Mouse (Mus musculus): ENCODE data around the gene Mn1. TPM values are rescaled to one million over a fixed set of nuclear protein-coding genes. Genes with fewer than 3 reads are reported as not detected.
A peak's percentile ranks its signal among the peaks of the same experiment; 100 is the strongest.

The Mn1 gene
- total and polyA plus RNA-seq, 3 experiments = 0.05 TPM; not detected in 2

DNA sequence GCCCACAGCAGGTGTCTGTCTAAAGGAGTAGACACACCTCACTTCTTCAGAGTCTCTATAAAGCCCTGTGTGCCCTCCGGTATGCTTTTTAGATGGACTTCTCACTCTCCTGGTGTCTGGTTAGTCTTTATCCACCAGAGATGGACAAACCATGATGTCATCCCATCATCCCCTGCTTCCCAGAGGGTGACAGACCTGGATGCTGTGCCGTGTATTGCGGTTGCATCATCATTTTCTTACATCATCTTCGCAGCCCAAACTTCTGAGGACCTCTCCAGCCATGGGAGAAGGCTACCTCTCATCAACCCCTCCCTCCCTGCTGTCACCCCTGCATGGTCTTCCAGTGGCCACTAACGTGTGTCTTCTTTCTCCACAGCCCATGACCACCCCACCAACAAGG is 37.1 kb downstream of the Mn1 start:
- Histone ChIP-seq H3K36me3 (replicated peaks) (no peaks in the 10 kb centered on the region), H3K4me1 (ENCODE audit: insufficient read depth, low read depth, low read length) (no peaks in the 10 kb centered on the region), H3K27me3 (ENCODE audit: insufficient read depth, low read length) (no peaks in the 10 kb centered on the region), H3K9me3 (replicated peaks) (peaks cover 93% of the 10 kb centered on the region), H3K4me3 (ENCODE audit: low read depth, low read length) (no peak overlapping the region)
- no peak for ATAC-seq (ENCODE audit: extremely low read depth, insufficient number of reproducible peaks, low FRiP score, poor library complexity, severe bottlenecking)
- no peak for DNase-seq (ENCODE audit: low spot score)
- TF ChIP-seq TAL1 (conservative IDR thresholded peaks at IDR 0.05; ENCODE audit: low read depth, low read length) = no peak
- no peak for TF ChIP-seq POLR2AphosphoS5 (IDR thresholded peaks at IDR 0.05; ENCODE audit: insufficient replicate concordance, low read depth, low read length)
- TF ChIP-seq GATA2 (IDR thresholded peaks at IDR 0.05; ENCODE audit: borderline replicate concordance, low read depth, low read length) = no peak

DNA sequence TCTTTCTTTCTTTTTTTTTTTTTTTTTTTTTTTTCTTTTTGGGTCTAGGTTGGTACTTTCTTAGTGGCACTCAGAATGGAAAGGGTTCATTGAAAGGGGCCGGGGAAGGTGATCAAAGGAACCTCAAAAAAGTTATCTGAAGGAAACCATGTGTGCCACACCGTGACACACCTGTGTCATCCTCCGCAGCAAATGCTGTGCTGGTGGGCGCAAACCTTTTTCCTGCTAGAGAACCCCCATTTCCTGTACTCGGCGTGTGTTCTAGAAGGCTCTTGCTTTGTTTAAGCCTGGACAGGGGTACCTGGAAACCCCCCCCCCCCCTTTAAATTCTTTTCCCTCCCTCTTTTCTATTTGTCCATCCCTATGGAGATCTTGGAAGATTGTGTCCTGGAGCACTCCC is 37.7 kb downstream of the Mn1 start:
- Histone ChIP-seq H3K36me3 (replicated peaks) (no peaks in the 10 kb centered on the region), H3K4me1 (ENCODE audit: insufficient read depth, low read depth, low read length) (no peaks in the 10 kb centered on the region), H3K27me3 (ENCODE audit: insufficient read depth, low read length) (no peaks in the 10 kb centered on the region), H3K9me3 (replicated peaks) (peaks cover 92% of the 10 kb centered on the region), H3K4me3 (ENCODE audit: low read depth, low read length) (no peak overlapping the region)
- DNase-seq (ENCODE audit: low spot score) (no peak), ATAC-seq (ENCODE audit: extremely low read depth, insufficient number of reproducible peaks, low FRiP score, poor library complexity, severe bottlenecking) (no peak)
- TF ChIP-seq GATA1 (IDR thresholded peaks at IDR 0.05; ENCODE audit: borderline replicate concordance, low read length) = no peak
- no peak for TF ChIP-seq GATA2 (IDR thresholded peaks at IDR 0.05; ENCODE audit: borderline replicate concordance, low read depth, low read length)
- TF ChIP-seq POLR2AphosphoS5 (IDR thresholded peaks at IDR 0.05; ENCODE audit: insufficient replicate concordance, low read depth, low read length) = no peak
- TF ChIP-seq TAL1 (conservative IDR thresholded peaks at IDR 0.05; ENCODE audit: low read depth, low read length) = no peak
- TF ChIP-seq CTCF (IDR thresholded peaks at IDR 0.05; ENCODE audit: low read depth, low read length) = no peak

- 0 out of 2 replicates have a peak overlapping the region, but pooled peaks have one; percentile 11 for H3K4me3 ChIP-seq (ENCODE audit: low read depth, low read length)
- TF ChIP-seq GATA2 (IDR thresholded peaks at IDR 0.05; ENCODE audit: borderline replicate concordance, low read depth, low read length) (no peak), POLR2AphosphoS5 (IDR thresholded peaks at IDR 0.05; ENCODE audit: insufficient replicate concordance, low read depth, low read length) (no peak), TAL1 (conservative IDR thresholded peaks at IDR 0.05; ENCODE audit: low read depth, low read length) (no peak), GATA1 (IDR thresholded peaks at IDR 0.05; ENCODE audit: borderline replicate concordance, low read length) (no peak), CTCF (IDR thresholded peaks at IDR 0.05; ENCODE audit: low read depth, low read length) (no peak)
- H3K36me3 ChIP-seq (replicated peaks) = no peaks in the 10 kb centered on the region
- H3K27me3 ChIP-seq (ENCODE audit: insufficient read depth, low read length) = no peaks in the 10 kb centered on the region
- H3K9me3 ChIP-seq (replicated peaks) = peaks cover 72% of the 10 kb centered on the region
- DNase-seq (ENCODE audit: low spot score) (no peak), ATAC-seq (ENCODE audit: extremely low read depth, insufficient number of reproducible peaks, low FRiP score, poor library complexity, severe bottlenecking) (no peak)
- no peaks in the 10 kb centered on the region for H3K4me1 ChIP-seq (ENCODE audit: insufficient read depth, low read depth, low read length)
Observed at GRCm38 (mm10) chr5:111458675-111459074, 41.5 kb downstream of the Mn1 start.

GRCm38 (mm10) chr5:111465811-111466299 is 48.7 kb downstream of the Mn1 start:
- Histone ChIP-seq H3K4me3 (ENCODE audit: low read depth, low read length) (no peak overlapping the region), H3K4me1 (ENCODE audit: insufficient read depth, low read depth, low read length) (no peaks in the 10 kb centered on the region), H3K9me3 (replicated peaks) (peaks cover 57% of the 10 kb centered on the region), H3K36me3 (replicated peaks) (no peaks in the 10 kb centered on the region), H3K27me3 (ENCODE audit: insufficient read depth, low read length) (no peaks in the 10 kb centered on the region)
- DNase-seq (ENCODE audit: low spot score) (no peak), ATAC-seq (ENCODE audit: extremely low read depth, insufficient number of reproducible peaks, low FRiP score, poor library complexity, severe bottlenecking) (no peak)
- TF ChIP-seq POLR2AphosphoS5 (IDR thresholded peaks at IDR 0.05; ENCODE audit: insufficient replicate concordance, low read depth, low read length) (no peak), GATA2 (IDR thresholded peaks at IDR 0.05; ENCODE audit: borderline replicate concordance, low read depth, low read length) (no peak), GATA1 (IDR thresholded peaks at IDR 0.05; ENCODE audit: borderline replicate concordance, low read length) (no peak), TAL1 (conservative IDR thresholded peaks at IDR 0.05; ENCODE audit: low read depth, low read length) (no peak), CTCF (IDR thresholded peaks at IDR 0.05; ENCODE audit: low read depth, low read length) (no peak)

- H3K36me3 ChIP-seq (replicated peaks) = no peaks in the 10 kb centered on the region
- H3K27me3 ChIP-seq (ENCODE audit: insufficient read depth, low read length) = no peaks in the 10 kb centered on the region
- DNase-seq (ENCODE audit: low spot score) = no peak
- no peak for ATAC-seq (ENCODE audit: extremely low read depth, insufficient number of reproducible peaks, low FRiP score, poor library complexity, severe bottlenecking)
- H3K9me3 ChIP-seq (replicated peaks) = peaks cover 60% of the 10 kb centered on the region
- no peak overlapping the region for H3K4me3 ChIP-seq (ENCODE audit: low read depth, low read length)
- no peaks in the 10 kb centered on the region for H3K4me1 ChIP-seq (ENCODE audit: insufficient read depth, low read depth, low read length)
- TF ChIP-seq GATA1 (IDR thresholded peaks at IDR 0.05; ENCODE audit: borderline replicate concordance, low read length) (no peak), GATA2 (IDR thresholded peaks at IDR 0.05; ENCODE audit: borderline replicate concordance, low read depth, low read length) (no peak), POLR2AphosphoS5 (IDR thresholded peaks at IDR 0.05; ENCODE audit: insufficient replicate concordance, low read depth, low read length) (no peak), TAL1 (conservative IDR thresholded peaks at IDR 0.05; ENCODE audit: low read depth, low read length) (no peak), CTCF (IDR thresholded peaks at IDR 0.05; ENCODE audit: low read depth, low read length) (no peak)
Observed at GRCm38 (mm10) chr5:111466429-111466828, 49.3 kb downstream of the Mn1 start.

- TF ChIP-seq POLR2AphosphoS5 (IDR thresholded peaks at IDR 0.05; ENCODE audit: insufficient replicate concordance, low read depth, low read length) (no peak), GATA2 (IDR thresholded peaks at IDR 0.05; ENCODE audit: borderline replicate concordance, low read depth, low read length) (no peak), CTCF (IDR thresholded peaks at IDR 0.05; ENCODE audit: low read depth, low read length) (no peak), GATA1 (IDR thresholded peaks at IDR 0.05; ENCODE audit: borderline replicate concordance, low read length) (no peak)
- H3K4me1 ChIP-seq (ENCODE audit: insufficient read depth, low read depth, low read length) = no peaks in the 10 kb centered on the region
- ATAC-seq (ENCODE audit: extremely low read depth, insufficient number of reproducible peaks, low FRiP score, poor library complexity, severe bottlenecking) (no peak), DNase-seq (ENCODE audit: low spot score) (no peak)
- H3K9me3 ChIP-seq (replicated peaks) = peaks cover 66% of the 10 kb centered on the region
- H3K36me3 ChIP-seq (replicated peaks) = no peaks in the 10 kb centered on the region
- no peak overlapping the region for H3K4me3 ChIP-seq (ENCODE audit: low read depth, low read length)
- H3K27me3 ChIP-seq (ENCODE audit: insufficient read depth, low read length) = no peaks in the 10 kb centered on the region
Observed at GRCm38 (mm10) chr5:111467699-111468098, 50.5 kb downstream of the Mn1 start.

Data from G1E (cell line).